Mouse (Mus musculus) R1 (cell line): ENCODE measurements around the gene Gys2.

Experiments used
- DNase-seq: peaks from one replicate; pipeline ENCODE4 v3.0.0-alpha.2; 2018; ENCODE audit warnings: low read depth, low spot score

Gys2 gene

GRCm38 (mm10) chr6:142377081-142377480, 95.8 kb downstream of the Gys2 start:
- DNase-seq, result no peak
